Mouse (Mus musculus): ENCODE measurements at regions not wholly inside any gene's neighbourhood (a gene's known extent, or its start where the extent isn't known, plus 50 kb on each side); places are given as distances from the start of the nearest gene placed in this dataset.

GRCm38 (mm10) chr10:95118786-95119351 lies 174.2 kb upstream of the Plxnc1 start:
- TF ChIP-seq CTCF (IDR thresholded peaks at IDR 0.05; ENCODE audit: borderline replicate concordance, control insufficient read depth, extremely low read depth, insufficient read depth, low read length, poor library complexity) (no peak), POLR2A (IDR thresholded peaks at IDR 0.05; ENCODE audit: control insufficient read depth, extremely low read depth, insufficient read depth, low read length, poor library complexity) (no peak)

Measured in thymus, adult 2 months (tissue).